Mouse (Mus musculus) right cerebral cortex, postnatal 10 days (tissue): ENCODE measurements around the gene Tm9sf2.
A peak's percentile ranks its signal among the peaks of the same experiment; 100 is the strongest.
"Not testable (repeated sequence)": the region's sequence is repeated elsewhere in the genome, so short reads cannot be mapped to it uniquely, and the experiment has no call there.

Experiments
- DNase-seq, 2 experiments: peaks; one replicate each; pipeline ENCODE4 v3.0.0; 2021; ENCODE audit warnings: low spot score in 2 of 2

Gene Tm9sf2

DNA sequence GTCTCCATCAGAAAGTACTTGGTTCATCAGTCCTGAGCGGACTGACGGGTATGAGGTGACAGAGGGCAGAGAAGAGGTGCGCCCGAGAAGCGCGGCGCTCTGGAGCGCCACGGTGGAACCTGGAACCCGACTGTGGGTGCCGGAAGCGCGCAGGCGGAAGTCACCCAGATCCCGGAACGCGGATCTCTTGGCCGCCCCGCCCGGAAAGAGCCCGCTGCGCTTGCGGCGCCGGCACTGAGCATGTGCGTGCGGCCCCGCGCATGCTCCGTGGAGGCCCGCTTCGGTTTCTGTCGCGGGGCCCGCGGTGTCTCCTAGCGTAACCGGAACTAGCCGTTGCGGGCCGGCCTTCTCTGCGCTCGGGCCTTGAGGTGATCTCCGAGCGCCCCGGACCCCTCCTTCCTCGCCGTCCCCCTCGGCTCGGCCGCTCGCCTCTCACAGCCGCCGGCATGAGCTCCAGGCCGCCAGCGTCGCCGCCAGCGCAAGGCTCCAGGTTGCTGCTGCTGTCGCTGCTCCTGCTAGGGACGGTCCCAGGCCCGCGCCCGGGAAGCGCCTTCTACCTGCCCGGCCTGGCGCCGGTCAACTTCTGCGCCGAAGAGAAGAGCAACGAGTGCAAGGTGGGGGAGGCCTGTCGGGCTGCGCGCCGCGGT lies at the start of gene Tm9sf2:
Gene Tm9sf2, plus strand, starts transcription at position 217 of the 647 bp plus-strand sequence.
- DNase-seq = peak; percentile 96

DNA sequence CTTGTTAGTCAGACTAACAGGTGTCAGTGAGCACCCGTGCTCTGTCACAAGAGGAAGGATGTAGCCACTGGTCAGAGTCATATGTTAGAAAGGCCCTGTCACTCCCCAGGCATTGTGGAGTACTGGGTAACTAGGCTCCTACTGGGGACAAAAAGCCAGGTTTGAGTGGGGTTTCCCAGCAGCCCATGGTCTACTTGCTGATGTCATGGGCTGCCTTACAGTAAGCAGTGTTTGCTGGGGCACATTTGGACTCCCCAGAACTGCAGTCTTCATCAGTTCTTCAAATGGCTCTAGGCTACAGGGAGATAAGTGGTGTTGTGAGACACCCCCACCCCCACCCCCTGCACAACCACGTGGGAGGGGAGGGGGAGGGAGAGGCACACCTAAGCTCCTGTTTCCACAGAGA lies 48.9 kb upstream of the Tm9sf2 start:
- DNase-seq = no peak

DNA sequence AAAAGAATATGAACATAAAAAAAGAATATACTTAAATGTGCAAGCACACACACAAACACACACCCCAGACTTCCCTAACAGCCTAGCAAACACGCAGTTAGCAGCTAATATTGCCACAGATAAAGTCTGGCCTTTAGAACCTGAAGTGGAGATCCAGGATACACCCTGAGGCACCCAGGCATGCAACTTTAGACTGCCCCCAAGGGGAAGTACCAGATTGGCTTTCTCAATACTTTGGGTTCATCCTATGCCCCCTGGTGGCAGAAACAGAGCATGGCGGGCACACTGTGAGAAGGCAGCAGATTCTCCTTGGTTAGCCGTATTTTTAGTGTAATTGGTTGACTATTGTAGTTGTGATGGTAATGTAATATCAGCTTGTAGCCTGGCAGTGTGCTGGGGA lies 46.2 kb upstream of the Tm9sf2 start:
- peak; percentile 77 to 84 for DNase-seq

DNA sequence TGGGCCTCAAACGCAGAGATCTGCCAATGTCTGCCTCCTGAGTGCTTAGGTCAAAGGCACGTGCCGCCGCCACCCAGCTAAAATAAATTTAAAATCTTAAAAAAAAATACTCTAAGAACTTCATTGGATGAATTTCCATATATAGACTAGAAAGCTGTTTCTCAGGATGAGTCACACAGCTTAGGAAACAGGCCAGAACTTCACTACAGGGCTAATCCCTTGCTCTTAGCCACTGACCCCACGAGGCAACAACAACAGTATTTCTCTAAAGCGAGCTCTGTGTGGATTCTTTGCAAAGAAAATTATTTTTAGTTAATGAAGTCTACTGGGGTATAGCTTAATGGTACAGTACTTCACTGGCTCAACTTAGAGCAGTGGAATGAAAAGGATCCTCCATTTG lies 45.5 kb upstream of the Tm9sf2 start:
- DNase-seq = no peak

DNA sequence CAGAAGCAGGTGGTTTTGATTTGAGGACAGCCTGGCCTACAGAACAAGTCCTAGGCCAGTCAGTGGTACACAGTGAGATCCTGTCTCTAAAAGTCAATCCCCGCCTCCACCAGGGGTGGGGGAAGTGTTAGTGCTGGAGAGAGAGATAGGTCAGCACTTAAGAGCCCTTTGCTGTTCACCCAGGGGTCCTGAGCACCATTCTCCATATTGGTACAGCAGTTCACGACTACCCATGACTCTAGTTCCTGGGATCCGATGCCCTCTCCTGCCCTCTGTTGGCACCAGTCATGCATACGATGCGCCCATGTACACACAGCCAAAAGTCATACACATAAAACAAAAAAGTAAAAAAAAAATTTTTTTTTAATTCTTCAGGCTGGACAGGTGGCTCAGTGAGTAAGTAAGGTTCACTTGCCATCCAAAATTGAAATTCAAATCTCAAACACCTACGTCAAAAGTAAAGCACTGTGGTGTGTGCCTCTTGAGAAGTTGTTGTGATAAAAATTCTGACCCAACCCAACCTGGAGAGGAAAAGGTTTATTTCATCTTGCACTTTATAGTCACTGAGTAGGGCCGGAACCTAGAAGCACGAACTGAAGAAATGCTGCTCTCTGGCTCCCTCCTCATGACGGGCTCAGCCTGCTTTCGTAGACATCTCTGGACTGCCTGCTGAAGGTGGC lies 44.3 kb upstream of the Tm9sf2 start:
- DNase-seq = no peak

DNA sequence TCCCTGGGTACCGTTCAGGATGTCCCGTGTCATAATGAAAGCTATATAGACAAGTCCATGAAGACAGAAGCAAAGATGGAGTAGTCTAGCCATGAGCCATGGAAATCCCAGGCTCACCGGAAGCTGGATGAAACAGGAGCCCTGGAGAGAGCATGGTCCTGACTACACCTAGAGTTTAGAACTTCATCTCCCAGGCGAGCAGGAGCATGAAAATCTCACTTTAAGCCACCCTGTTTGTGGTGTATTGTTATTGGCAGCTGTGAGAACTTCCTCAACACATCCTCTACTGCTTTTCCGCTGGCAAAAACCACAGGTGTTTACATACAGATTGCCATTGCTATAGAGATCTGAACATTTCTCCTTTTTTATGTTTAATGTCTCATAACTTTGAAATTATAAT lies 43.2 kb upstream of the Tm9sf2 start:
- no peak for DNase-seq

DNA sequence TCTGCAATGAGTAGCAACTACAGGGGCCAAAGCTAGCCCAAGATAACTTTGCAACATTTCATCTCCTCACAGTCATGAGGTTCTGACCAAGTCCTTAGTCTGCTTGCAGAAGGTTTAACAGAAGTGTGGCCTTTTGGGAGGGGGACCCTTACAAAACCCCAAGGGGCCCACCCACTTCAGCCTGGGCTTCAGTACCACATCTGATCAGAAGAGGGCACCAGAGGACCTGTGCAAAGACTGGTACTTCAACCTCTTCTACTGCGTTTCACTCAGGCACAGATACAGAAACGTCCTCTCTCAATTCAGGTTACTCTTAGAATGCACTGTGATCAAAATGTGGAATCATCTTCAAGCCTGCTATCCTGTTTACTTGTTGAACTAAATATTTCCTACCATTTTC lies 42.3 kb upstream of the Tm9sf2 start:
- DNase-seq = peak; percentile 51 to 74

DNA sequence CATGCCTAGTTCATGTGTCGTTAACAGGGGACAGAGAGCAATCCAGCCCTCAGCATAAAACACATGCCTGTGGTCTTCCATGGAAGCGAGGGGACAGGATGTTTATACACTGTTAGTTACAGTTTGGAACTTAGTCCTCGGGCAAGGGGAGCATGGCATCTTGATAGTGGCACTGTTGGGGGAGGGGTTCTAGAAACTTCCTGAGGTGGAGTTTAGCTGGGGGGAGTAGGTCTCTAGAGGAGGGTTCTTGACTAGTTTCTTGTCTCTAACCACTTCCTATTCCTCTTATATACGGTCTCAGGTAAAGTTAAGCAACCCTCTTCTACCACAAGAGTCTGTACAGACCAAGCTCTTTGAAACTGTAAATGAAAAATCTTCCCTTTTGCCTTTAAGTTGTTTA lies 40.6 kb upstream of the Tm9sf2 start:
- no peak for DNase-seq

DNA sequence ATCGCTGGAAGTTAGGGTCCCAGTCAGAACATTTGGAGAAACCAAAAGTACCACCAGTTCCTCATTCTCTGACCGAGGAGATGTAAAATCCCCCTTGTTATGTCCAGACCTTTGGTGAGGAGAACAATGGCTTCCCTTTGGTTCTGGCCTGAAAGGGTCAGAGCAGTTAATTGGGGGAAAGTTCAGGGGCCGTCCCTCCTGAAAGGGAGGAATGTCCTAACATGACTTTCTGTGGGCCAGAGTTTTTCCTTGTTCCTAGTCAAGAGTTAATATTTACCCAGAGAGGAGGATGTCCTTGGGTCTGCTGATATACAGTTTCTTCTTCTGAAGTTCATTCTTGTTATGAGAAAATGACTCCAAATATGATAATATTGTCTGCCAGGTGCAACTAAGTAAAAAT lies 38.8 kb upstream of the Tm9sf2 start:
- not testable (repeated sequence) for DNase-seq

DNA sequence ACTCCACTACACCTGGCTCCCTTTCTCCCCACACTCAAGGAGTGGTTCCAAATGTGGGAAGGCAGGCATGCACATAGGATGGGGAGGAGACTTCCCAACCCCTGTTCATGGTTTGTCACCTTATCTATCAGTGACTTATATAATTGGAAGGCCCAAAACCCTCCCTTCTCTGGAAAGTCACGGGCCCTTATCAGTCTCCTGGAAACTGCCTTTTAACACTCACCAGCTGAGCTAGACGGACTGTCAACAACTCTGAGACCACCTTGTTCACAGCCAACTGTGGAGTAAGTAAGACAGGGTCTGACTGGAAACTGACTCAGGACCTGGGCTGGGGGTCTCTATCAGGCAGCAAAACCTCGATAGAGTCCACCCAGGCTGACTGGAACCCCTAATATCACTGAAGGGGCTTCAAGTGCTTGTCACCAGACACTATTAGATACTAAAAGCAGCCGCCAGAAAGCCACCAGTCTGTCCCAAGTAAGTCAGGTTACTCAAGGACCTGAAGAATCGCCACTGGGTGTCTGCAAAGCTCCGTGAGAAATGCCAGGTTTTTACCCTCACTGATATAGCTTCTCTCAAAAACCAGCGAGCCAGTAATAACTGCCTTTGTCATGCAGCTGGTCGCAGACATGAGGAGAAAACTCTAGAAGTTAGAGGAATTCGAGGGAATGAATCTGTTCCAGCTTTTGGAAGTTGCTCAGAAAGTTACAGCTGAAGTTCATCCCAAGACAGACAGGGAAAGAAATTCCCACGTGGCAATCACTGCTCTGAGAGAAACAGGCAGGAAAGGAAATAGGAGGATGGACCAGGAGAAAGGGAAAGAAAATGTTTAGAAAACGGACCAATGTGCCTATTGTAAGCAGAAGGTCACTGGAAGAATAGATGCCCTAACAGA lies 37.8 kb upstream of the Tm9sf2 start:
- no peak for DNase-seq

DNA sequence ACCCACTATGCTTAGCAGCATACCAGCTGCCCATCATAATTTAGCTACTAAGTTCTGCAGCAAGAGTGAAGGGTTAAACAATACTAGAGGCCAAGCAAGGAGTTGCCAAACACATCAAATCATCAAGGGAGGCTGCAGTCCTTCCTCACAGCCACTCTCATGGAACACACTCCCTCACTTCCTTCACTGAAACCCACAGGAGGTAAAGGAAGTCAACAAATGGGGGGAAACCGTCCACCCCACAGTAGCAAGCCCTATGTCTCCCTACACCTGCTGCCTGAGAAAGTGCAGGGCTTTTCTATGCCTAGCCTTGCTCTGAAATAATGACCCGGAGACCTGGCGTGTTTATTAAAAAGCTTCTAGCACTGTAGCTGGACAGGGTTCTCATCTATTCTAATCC lies 36.9 kb upstream of the Tm9sf2 start:
- no peak for DNase-seq

DNA sequence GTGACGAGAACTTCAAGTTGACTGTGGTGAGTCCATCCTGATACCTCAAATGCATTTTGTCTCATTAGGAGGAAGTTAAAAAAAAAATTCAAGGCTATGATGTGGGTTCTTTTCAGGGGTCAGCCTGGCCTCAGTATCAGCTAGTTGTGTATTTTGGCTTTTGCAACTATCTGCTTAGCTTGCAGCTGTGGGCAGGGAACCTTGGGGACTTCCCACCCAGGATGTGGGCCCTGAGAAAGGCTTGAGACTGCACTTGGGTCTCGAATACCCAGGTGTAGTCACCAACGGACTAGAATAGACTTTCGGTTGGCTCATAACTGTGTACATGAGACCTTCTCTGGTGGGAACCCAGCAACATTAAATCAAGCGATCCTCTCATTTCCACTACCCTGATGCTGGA lies 33.4 kb upstream of the Tm9sf2 start:
- no peak for DNase-seq

DNA sequence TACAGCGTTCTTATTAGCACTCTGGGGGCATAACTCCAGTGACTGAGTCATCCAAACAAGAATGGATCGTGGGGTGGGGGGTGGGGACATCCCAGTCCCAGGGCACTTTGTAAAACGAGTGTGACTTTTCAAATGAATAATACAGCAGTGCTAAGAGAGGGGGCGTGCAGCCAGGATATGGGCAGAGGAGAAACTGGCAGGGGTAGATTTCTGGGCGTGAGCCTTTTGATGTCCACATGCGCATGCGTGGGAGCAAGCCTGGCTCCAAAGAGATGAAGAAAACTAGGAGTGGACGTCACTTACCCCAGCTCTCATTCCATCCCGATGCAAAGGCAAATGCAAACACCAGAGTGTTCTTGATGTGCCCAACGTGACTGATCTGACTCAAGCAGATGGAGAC lies 32.5 kb upstream of the Tm9sf2 start:
- no peak for DNase-seq

DNA sequence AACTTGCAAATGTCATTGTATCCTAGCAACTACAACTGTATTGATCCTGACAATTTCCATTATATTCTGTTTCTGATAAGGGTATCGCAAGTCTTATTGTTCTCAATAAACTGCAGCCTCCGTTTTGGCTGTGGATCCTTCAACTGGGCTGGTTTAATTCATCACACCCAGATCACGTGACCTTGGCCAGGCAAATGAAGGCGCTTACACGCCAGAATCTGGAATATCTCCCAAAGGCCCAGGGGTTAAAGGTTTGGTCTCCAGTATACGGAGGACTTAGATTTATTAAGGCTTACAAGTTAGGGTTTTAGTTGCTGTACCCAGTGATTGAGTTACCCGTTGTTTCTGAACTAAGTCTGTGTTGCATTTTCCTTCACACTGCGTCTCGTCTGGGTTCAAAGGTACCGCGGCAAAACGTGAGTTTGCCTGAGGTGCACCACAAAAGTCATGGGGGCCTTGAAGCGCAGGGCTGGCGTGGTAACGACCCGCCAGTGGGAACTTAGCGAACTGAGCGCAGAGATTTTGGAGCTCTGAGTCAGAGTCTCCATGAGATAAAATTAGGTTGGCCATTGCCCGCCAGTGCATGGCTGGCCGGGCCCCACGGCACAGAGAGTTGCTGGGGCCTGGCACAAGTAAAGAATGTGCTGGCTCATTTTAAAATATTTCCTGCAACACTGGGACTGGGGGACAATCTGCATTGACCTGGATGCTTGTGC lies 31.2 kb upstream of the Tm9sf2 start:
- no peak for DNase-seq

DNA sequence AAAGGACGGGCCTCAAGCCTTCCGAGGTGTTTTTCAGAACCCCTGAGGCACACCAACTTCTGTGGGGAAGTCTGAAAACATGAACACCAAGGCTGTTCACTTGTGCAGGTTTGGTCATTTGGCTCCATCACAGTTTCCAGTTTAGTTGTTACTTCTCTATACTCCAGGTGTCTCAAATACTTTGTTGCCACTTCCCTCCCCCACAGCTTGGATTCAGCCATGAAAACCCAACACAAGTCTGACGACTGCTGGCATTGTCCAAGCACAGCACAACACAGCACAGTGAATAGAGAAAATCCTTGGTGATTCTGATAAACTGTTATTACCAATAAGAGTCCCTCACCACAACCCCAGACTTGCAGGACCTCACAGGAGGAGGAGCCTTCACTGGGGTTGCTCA lies 29.8 kb upstream of the Tm9sf2 start:
- DNase-seq = no peak

DNA sequence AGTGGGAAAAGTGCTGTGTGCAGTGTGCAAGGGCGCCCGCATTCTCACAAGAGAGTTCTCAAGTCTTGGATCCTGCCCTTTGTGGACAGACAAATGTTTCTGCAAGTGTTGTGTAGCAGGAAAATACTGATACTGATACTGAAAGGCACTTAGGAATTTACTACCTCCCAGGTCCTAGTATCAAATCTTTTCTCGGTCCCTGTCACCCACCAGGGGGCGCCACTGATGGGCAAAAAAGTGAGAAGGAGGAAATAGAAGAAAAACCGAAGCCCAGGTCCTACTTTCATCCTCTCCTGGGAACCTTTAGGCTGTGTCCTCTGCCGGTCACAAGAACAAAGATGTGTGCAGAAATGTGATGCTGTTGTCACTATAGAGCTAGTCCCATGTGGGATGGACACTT lies 27.4 kb upstream of the Tm9sf2 start:
- DNase-seq = peak in 1 of 2 experiments; percentile 49

DNA sequence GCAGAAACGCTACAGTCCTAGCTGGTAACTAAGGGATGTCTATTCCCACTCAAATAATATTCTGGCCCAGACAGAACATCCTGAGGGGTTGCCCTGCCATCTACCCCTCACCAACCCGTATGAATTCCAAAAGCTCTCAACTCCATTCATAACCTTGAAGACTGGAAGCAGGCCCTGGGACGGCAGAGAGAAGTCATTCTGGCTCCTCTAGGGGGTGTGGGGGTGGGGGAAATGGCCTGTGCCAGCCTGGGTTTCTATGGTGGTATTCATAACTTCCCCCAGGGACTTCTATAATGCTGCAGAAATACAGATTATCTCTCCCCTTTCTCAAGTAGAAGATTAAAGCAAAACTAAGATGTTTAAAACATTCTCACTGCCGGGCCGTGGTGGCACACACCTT lies 26.9 kb upstream of the Tm9sf2 start:
- no peak for DNase-seq

DNA sequence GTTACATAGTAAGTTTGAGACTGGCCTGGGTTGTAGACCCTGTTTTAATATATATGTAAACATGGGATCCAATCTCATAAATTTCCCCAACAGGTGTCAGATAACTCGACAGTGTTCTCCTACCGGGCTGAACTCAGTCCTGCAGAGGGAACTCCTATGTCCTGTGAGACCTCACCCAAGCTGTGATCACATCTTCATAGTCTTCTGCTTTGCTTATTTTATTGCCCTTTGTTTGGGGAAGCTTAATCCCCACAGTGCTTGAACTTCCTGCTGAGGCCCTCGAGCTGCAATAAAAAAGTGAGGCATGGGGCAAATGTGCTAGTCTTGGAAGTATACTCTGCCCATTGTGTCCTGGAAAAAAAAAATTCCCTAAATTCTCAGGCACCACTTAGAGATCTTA lies 25.5 kb upstream of the Tm9sf2 start:
- DNase-seq = no peak

DNA sequence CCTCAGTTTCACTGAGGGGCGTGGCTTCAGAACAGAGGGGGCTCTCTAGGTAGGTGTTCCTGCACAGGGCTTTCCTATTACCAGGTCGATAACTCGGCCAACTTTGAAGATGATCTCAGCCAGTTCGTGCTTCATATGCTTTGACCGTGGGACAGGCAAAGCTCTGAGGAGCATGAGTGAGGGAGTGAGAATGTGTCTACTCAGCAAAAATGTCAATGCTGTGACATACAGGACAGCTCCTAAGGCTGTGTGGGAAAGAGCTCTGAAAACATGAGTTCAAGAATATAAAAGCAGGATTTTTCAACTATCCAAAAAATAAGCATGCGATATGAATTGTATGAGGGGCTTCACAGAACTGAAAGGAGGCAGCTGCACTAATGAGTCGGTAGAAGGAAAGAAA lies 23.3 kb upstream of the Tm9sf2 start:
- DNase-seq = no peak

DNA sequence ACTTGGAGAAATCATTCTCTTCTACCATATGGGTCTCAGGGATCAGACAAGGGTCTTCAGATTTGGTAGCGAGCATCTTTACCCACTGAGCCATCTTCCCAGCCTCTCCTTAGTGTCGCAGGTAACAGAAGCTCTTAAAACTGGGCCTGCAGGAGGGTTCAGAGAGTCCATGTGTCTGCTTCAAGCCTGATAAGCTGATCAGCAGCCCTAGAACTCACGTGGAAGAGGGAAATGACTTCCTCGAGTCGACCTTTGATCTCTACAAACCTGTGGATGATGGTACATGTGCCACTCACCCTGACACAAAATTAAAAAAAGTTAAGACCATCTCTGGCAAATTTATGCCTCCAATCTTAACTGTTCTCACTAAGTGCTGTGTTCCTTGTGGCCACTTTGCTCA lies 18.9 kb upstream of the Tm9sf2 start:
- no peak for DNase-seq

DNA sequence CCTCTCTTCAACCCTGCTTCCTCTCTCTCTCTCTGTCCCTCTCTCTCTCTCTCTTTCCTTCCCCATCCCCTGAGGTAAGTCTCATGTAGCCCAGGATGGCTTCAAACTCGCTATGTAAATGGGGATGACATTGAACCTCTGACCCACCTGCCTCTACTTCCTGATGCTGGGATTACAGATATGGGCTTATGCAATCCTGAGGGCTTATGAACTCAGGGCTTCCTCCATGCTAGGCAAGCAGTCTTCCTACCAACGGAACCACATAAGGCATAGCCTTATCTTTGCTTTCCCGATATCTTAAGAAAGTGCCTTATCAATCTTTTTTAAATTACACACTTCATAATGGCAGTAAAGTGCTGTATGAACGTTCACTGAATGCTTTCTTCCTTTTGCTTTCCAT lies 14.5 kb upstream of the Tm9sf2 start:
- DNase-seq = no peak

DNA sequence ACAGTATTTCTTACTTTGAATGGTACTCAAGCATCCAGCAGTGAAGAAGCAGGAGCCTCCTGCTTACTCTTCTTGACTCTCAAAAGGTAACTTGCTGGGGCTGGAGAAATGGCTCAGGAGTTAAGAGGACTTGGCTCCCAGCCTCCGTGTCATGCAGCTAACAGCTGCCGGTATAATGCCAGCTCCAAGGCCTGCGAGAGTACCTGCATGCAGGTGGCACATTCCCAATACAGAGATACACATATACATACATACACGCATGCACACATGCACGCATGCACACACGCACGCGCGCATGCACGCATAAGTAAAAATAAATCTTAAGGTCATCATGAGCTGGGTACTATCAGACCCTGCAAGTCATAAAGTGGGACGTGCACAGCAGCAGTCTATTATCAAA lies 10.5 kb upstream of the Tm9sf2 start:
- no peak for DNase-seq
